Comparison of ENCODE assay signal across 8 mouse cellular contexts in the genomic region with DNA sequence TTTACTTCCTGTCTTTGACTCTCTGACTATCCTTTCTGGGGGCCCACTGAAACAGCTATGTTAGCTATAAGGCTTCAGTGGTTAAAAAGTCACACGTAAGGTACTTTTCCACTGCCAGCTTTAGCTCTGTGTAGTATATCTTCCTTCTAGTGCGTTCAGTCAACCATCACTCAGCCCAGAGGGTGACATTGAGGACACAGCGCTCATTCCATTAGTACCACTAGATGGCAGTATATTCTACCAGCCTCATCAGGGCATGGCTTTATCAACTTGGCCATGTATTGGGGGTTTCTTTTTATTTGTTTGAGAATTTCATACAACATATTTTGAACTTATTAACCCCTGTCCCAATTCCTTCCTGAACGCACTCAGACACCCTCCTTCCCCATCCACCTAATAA.
DNase-seq lines count a peak whose midpoint lies in the region; ATAC-seq and TF ChIP-seq lines count a peak whose summit lies in the region.

No protein-coding gene starts in this region.

- no peak overlapping the region for H3K4me2 ChIP-seq in forebrain, embryonic 14.5 days (ENCODE audit: low read length)

- H3K9me3 ChIP-seq in forebrain, embryonic 14.5 days (replicated peaks; ENCODE audit: control insufficient read depth, low read length): no peaks in the 10 kb centered on the region

- H3K27ac ChIP-seq in forebrain, embryonic 14.5 days (ENCODE audit: low read depth, low read length): no peak overlapping the region
- no peak overlapping the region for H3K27ac ChIP-seq in kidney, adult 2 months (ENCODE audit: insufficient read depth, low read depth, low read length)

- no peak for TF ChIP-seq POLR2A in kidney, adult 2 months (IDR thresholded peaks at IDR 0.05; ENCODE audit: low read depth, low read length)

- H3K4me3 ChIP-seq in C2C12 (ENCODE audit: insufficient read depth, poor library complexity, severe bottlenecking): no peak overlapping the region
- H3K4me3 ChIP-seq in forebrain, embryonic 14.5 days (ENCODE audit: low read depth, low read length): no peak overlapping the region
- no peak overlapping the region for H3K4me3 ChIP-seq in kidney, adult 2 months (ENCODE audit: insufficient read depth, low read depth, low read length)

- H3K36me3 ChIP-seq in C2C12 (ENCODE audit: control insufficient read depth, insufficient read depth): no peaks in the 10 kb centered on the region
- no peaks in the 10 kb centered on the region for H3K36me3 ChIP-seq in forebrain, embryonic 14.5 days (ENCODE audit: control insufficient read depth, insufficient read depth, low read length)
- no peaks in the 10 kb centered on the region for H3K36me3 ChIP-seq in kidney, adult 2 months (ENCODE audit: control insufficient read depth, insufficient read depth, low read length)

- no peak overlapping the region for H3ac ChIP-seq in C2C12 (ENCODE audit: control insufficient read depth, insufficient read length, low read depth)

- peak; percentile 83 for ATAC-seq in forebrain, embryonic 14.5 days
- ATAC-seq in megakaryocyte-erythroid progenitor cell, adult 5-6 weeks (replicated peaks; ENCODE audit: low FRiP score, low TSS enrichment, poor library complexity, severe bottlenecking): peak; percentile 88

- no peaks in the 10 kb centered on the region for H3K27me3 ChIP-seq in C2C12 (ENCODE audit: control insufficient read depth, insufficient read depth, insufficient read length)
- H3K27me3 ChIP-seq in forebrain, embryonic 14.5 days (replicated peaks; ENCODE audit: control insufficient read depth, insufficient read depth, low read length): no peaks in the 10 kb centered on the region
- no peaks in the 10 kb centered on the region for H3K27me3 ChIP-seq in kidney, adult 2 months (replicated peaks; ENCODE audit: control insufficient read depth, insufficient read depth, low read length)

- H3K4me1 ChIP-seq in forebrain, embryonic 14.5 days (ENCODE audit: control insufficient read depth, insufficient read depth, low read length): no peaks in the 10 kb centered on the region
- no peaks in the 10 kb centered on the region for H3K4me1 ChIP-seq in kidney, adult 2 months (ENCODE audit: control insufficient read depth, insufficient read depth, low read length)

- WGBS in forebrain, embryonic 14.5 days: 31% methylated on average over 4 of the region's 4 CpGs
- WGBS in kidney, adult 2 months: 13% methylated on average over 4 of the region's 4 CpGs

- no peaks in the 10 kb centered on the region for H3K79me3 ChIP-seq in C2C12 (ENCODE audit: low read depth)

- intact Hi-C loops in gastrocnemius, postnatal 14 days (cut with DNase I; ENCODE audit: low total_unique reads): loop anchor here (10.0 kb wide), 1 partner anchor 354 kb away; no protein-coding TSS in a partner anchor

- peak; percentile 36 for TF ChIP-seq CTCF in C2C12 (IDR thresholded peaks at IDR 0.05; ENCODE audit: control insufficient read depth, insufficient read depth, insufficient read length)
- peak; percentile 70 for TF ChIP-seq CTCF in kidney, adult 2 months (conservative IDR thresholded peaks at IDR 0.05; ENCODE audit: insufficient read depth, insufficient read length, low read depth, low read length)

- peak; percentile 18 for DNase-seq in gastrocnemius, adult 18-20 months (ENCODE audit: low spot score)
- DNase-seq in gastrocnemius, postnatal 14 days: no peak
- DNase-seq in c-Kit-negative CD71-positive TER-119-positive erythroid progenitor cells, embryonic 14.5 days (ENCODE audit: low read depth, low spot score): peak; percentile 28
- DNase-seq in forebrain, embryonic 14.5 days (ENCODE audit: low spot score): peak; percentile 75
- peak; percentile 51 for DNase-seq in kidney, adult 2 months
- no peak for DNase-seq in urinary bladder, adult 18-20 months (ENCODE audit: low spot score in 2 of 2)

- H3K79me2 ChIP-seq in C2C12 (ENCODE audit: control insufficient read depth, insufficient read depth): no peaks in the 10 kb centered on the region

- no peak overlapping the region for H3K9ac ChIP-seq in forebrain, embryonic 14.5 days (ENCODE audit: low read length)

TF ChIP-seq in C2C12, 6 proteins besides CTCF, POLR2A, EP300 and RAD21:
- no peak for TF ChIP-seq MYOD1 (IDR thresholded peaks at IDR 0.05; ENCODE audit: control insufficient read depth, insufficient read length, low read depth)
- no peak for TF ChIP-seq MYOG (IDR thresholded peaks at IDR 0.05; ENCODE audit: control insufficient read depth, extremely low read depth, insufficient read length)
- no peak for TF ChIP-seq USF1 (IDR thresholded peaks at IDR 0.05; ENCODE audit: low read depth)
- no peak for TF ChIP-seq FOSL1 (IDR thresholded peaks at IDR 0.05; ENCODE audit: insufficient read depth, low read length, poor library complexity, severe bottlenecking)

Comparison
In these comparisons a context has a peak if more than half of its experiments do, and no peak if none do; other contexts are left out.
1. DNase-seq: peak in gastrocnemius, adult 18-20 months (single experiment), c-Kit-negative CD71-positive TER-119-positive erythroid progenitor cells, embryonic 14.5 days (single experiment), forebrain, embryonic 14.5 days (single experiment) and kidney, adult 2 months (single experiment); none in gastrocnemius, postnatal 14 days (single experiment) and urinary bladder, adult 18-20 months (0 of 2).